Mouse (Mus musculus) neural tube, embryonic 11.5 days (tissue): ENCODE data around the gene Slc30a3. TPM values are rescaled to one million over a fixed set of nuclear protein-coding genes. Genes with fewer than 3 reads are reported as not detected.

Experiments used
- ATAC-seq: fragments of 200-750 bp; cut with Nextera tagmentation; 2 replicates; pipeline ENCODE4 v1.8.0; 2017; ENCODE audit warnings: moderate number of reproducible peaks, mild to moderate bottlenecking, moderate TSS enrichment, moderate library complexity; ENCODE audit not compliant: insufficient read depth, low FRiP score, low TSS enrichment
- DNase-seq: peaks from one replicate; pipeline ENCODE4 v3.0.0-alpha.2; 2015; ENCODE audit warnings: low spot score
- H3K27ac ChIP-seq: fragments of 300-500 bp; sonication (generic); 2 replicates; pipeline ENCODE4 v1.5.1; 2014; ENCODE audit warnings: low read depth, mild to moderate bottlenecking, low read length
- H3K27me3 ChIP-seq: fragments of 300-500 bp; sonication (generic); 2 replicates; pipeline ENCODE4 v1.6.1; 2014; ENCODE audit warnings: mild to moderate bottlenecking, low read length, mixed read lengths; ENCODE audit not compliant: control insufficient read depth, insufficient read depth
- H3K36me3 ChIP-seq: fragments of 300-500 bp; sonication (generic); 2 replicates; pipeline ENCODE4 v1.6.1; 2014; ENCODE audit warnings: mild to moderate bottlenecking, low read length, moderate library complexity, mixed read lengths; ENCODE audit not compliant: control insufficient read depth, insufficient read depth
- H3K4me1 ChIP-seq: fragments of 300-500 bp; sonication (generic); 2 replicates; pipeline ENCODE4 v1.6.1; 2014; ENCODE audit warnings: low read length, mixed read lengths; ENCODE audit not compliant: control insufficient read depth, insufficient read depth
- H3K4me2 ChIP-seq: fragments of 300-500 bp; sonication (generic); 2 replicates; pipeline ENCODE4 v1.6.1; 2014; ENCODE audit warnings: low read depth, mild to moderate bottlenecking, moderate library complexity
- H3K4me3 ChIP-seq: fragments of 300-500 bp; sonication (generic); 2 replicates; pipeline ENCODE4 v1.5.1; 2014; ENCODE audit warnings: low read depth, low read length
- H3K9ac ChIP-seq: fragments of 300-500 bp; sonication (generic); 2 replicates; pipeline ENCODE4 v1.6.1; 2014; ENCODE audit warnings: mild to moderate bottlenecking, low read length
- H3K9me3 ChIP-seq: fragments of 300-500 bp; sonication (generic); 2 replicates; pipeline ENCODE4 v1.6.1; 2016; ENCODE audit warnings: low read length; ENCODE audit not compliant: control insufficient read depth
- WGBS: fragments of 180-500 bp; shearing (Covaris S2); extraction: QIAGEN DNeasy Blood & Tissue Kit; methylation state at CpG from one replicate; pipeline ENCODE4 v1.1.7; 2014; 5-methylcytosine and 5-hydroxymethylcytosine counted together
- polyA plus RNA-seq: library from polyadenylated mRNA; unstranded; fragments of >200 nt; fragmentation: Nextera tagmentation; extraction: Ambion mirVana; gene quantifications from 2 replicates; pipeline ENCODE4 v1.2.1, GENCODE M21; 2014

Slc30a3 gene
- polyA plus RNA-seq, 1 experiment from 2014 or later, result 9.2 TPM

GRCm38 (mm10) chr5:31095711-31096480 is 12.1 kb downstream of the Slc30a3 start:
- H3K9me3 ChIP-seq, result no peaks in the 10 kb centered on the region
- no peak overlapping the region for H3K4me3 ChIP-seq
- no peak overlapping the region for H3K9ac ChIP-seq
- H3K36me3 ChIP-seq, result no peaks in the 10 kb centered on the region
- ATAC-seq (no peak), DNase-seq (no peak)
- no peak overlapping the region for H3K27ac ChIP-seq
- 20% methylated on average over 11 of the region's 11 CpGs for WGBS
- peaks cover 15% of the 10 kb centered on the region for H3K4me1 ChIP-seq
- no peak overlapping the region; the same call in 1 of the 2 replicates for H3K4me2 ChIP-seq
- H3K27me3 ChIP-seq, result peaks cover 63% of the 10 kb centered on the region

GRCm38 (mm10) chr5:31094799-31095691 is 13.0 kb downstream of the Slc30a3 start:
- peak; percentile 40 for DNase-seq
- H3K27ac ChIP-seq, result no peak overlapping the region
- no peak overlapping the region for H3K9ac ChIP-seq
- H3K36me3 ChIP-seq, result no peaks in the 10 kb centered on the region
- under 1% methylated on average over 59 of the region's 59 CpGs for WGBS
- peaks cover 70% of the 10 kb centered on the region for H3K27me3 ChIP-seq
- H3K9me3 ChIP-seq, result no peaks in the 10 kb centered on the region
- 0 out of 2 replicates have a peak, but pooled peaks have one; percentile 29 for ATAC-seq
- H3K4me1 ChIP-seq, result peaks cover 15% of the 10 kb centered on the region
- H3K4me2 ChIP-seq, result peak overlapping the region; percentile 6
- peak overlapping the region; percentile 7; the same call in 1 of the 2 replicates for H3K4me3 ChIP-seq

- H3K27ac ChIP-seq, result no peak overlapping the region
- H3K4me2 ChIP-seq, result peak overlapping the region; percentile 6
- 3% methylated on average over 28 of the region's 29 CpGs for WGBS
- H3K9ac ChIP-seq, result no peak overlapping the region
- peaks cover 72% of the 10 kb centered on the region for H3K27me3 ChIP-seq
- peaks cover 15% of the 10 kb centered on the region for H3K4me1 ChIP-seq
- no peaks in the 10 kb centered on the region for H3K9me3 ChIP-seq
- H3K4me3 ChIP-seq, result peak overlapping the region; percentile 7; the same call in 1 of the 2 replicates
- H3K36me3 ChIP-seq, result no peaks in the 10 kb centered on the region
- no peak for ATAC-seq
- DNase-seq, result no peak
These were observed 13.8 kb downstream of the Slc30a3 start for GRCm38 (mm10) chr5:31094100-31094798.

GRCm38 (mm10) chr5:31093151-31094041 is 14.6 kb downstream of the Slc30a3 start:
- Histone ChIP-seq H3K9ac (peak overlapping the region; percentile 63), H3K4me3 (peak overlapping the region; percentile 41), H3K4me1 (peaks cover 15% of the 10 kb centered on the region), H3K27me3 (peaks cover 76% of the 10 kb centered on the region), H3K9me3 (no peaks in the 10 kb centered on the region), H3K27ac (no peak overlapping the region), H3K36me3 (no peaks in the 10 kb centered on the region), H3K4me2 (peak overlapping the region; percentile 45)
- under 1% methylated on average over 51 of the region's 54 CpGs for WGBS
- ATAC-seq (peak; percentile 58; the same call in 1 of the 2 replicates), DNase-seq (peak; percentile 59)

- Histone ChIP-seq H3K36me3 (no peaks in the 10 kb centered on the region), H3K9me3 (no peaks in the 10 kb centered on the region), H3K4me2 (peak overlapping the region; percentile 45), H3K27me3 (peaks cover 77% of the 10 kb centered on the region), H3K9ac (peak overlapping the region; percentile 63), H3K27ac (no peak overlapping the region), H3K4me1 (peaks cover 15% of the 10 kb centered on the region), H3K4me3 (peak overlapping the region; percentile 41)
- no peak for ATAC-seq
- 2% methylated on average over 36 of the region's 53 CpGs for WGBS
- DNase-seq, result no peak
These were observed 15.6 kb downstream of the Slc30a3 start for GRCm38 (mm10) chr5:31092231-31092975.

- Histone ChIP-seq H3K4me3 (no peak overlapping the region), H3K27ac (no peak overlapping the region), H3K9ac (no peak overlapping the region), H3K9me3 (no peaks in the 10 kb centered on the region), H3K4me2 (no peak overlapping the region), H3K36me3 (no peaks in the 10 kb centered on the region), H3K27me3 (peaks cover 28% of the 10 kb centered on the region), H3K4me1 (peaks cover 2% of the 10 kb centered on the region; the same call in 1 of the 2 replicates)
- ATAC-seq (no peak), DNase-seq (no peak)
- WGBS, result 86% methylated on average over 2 of the region's 2 CpGs
These were observed 20.9 kb downstream of the Slc30a3 start for GRCm38 (mm10) chr5:31087131-31087530.

GRCm38 (mm10) chr5:31086606-31087005 is 21.4 kb downstream of the Slc30a3 start:
- H3K4me2 ChIP-seq, result no peak overlapping the region
- peaks cover 22% of the 10 kb centered on the region for H3K27me3 ChIP-seq
- 37% methylated on average over 7 of the region's 7 CpGs for WGBS
- H3K9ac ChIP-seq, result no peak overlapping the region
- H3K9me3 ChIP-seq, result no peaks in the 10 kb centered on the region
- H3K36me3 ChIP-seq, result no peaks in the 10 kb centered on the region
- no peak overlapping the region for H3K4me3 ChIP-seq
- H3K27ac ChIP-seq, result no peak overlapping the region
- H3K4me1 ChIP-seq, result peaks cover 2% of the 10 kb centered on the region; the same call in 1 of the 2 replicates
- ATAC-seq (no peak), DNase-seq (no peak)
